Mouse (Mus musculus) bone marrow, adult 2 months (tissue): Measurements from ENCODE around the gene Ptk6.

Source experiments
- CTCF ChIP-seq: fragments of 200-500 bp; IDR thresholded peaks from 2 replicates; pipeline ENCODE4 v1.5.1; 2011; ENCODE audit warnings: low read length, control low read depth; ENCODE audit not compliant: control insufficient read depth, insufficient read depth
- POLR2A ChIP-seq: fragments of 200-500 bp; IDR thresholded peaks from 2 replicates; pipeline ENCODE4 v1.6.1; 2011; ENCODE audit warnings: low read depth, mild to moderate bottlenecking, control low read depth, low read length, borderline replicate concordance; ENCODE audit not compliant: control insufficient read depth

GRCm38 (mm10) chr2:181166469-181166868 is 36.1 kb downstream of the Ptk6 start:
- TF ChIP-seq POLR2A (no peak), CTCF (no peak)
